Mouse (Mus musculus) heart, postnatal 25 days (tissue): ENCODE measurements around the gene Cdk5rap2. TPM values are rescaled to one million over a fixed set of nuclear protein-coding genes. Genes with fewer than 3 reads are reported as not detected.
A peak's percentile ranks its signal among the peaks of the same experiment; 100 is the strongest.

Experiments used
- DNase-seq: peaks from one replicate; pipeline ENCODE4 v3.0.0; 2022; ENCODE audit warnings: low spot score
- intact Hi-C: fragments of 180-260 bp; cut with DNase I; formaldehyde crosslinking; loops from one replicate; pipeline ENCODE4 v1.15.1; 2025
- total RNA-seq, 2 experiments: library from RNA; stranded (reverse); gene quantifications; 2 replicates each; pipeline ENCODE4 v1.2.3; 2021

Gene Cdk5rap2
- total RNA-seq: 1 to 10 TPM; 3.7 to 5.3 TPM

DNA sequence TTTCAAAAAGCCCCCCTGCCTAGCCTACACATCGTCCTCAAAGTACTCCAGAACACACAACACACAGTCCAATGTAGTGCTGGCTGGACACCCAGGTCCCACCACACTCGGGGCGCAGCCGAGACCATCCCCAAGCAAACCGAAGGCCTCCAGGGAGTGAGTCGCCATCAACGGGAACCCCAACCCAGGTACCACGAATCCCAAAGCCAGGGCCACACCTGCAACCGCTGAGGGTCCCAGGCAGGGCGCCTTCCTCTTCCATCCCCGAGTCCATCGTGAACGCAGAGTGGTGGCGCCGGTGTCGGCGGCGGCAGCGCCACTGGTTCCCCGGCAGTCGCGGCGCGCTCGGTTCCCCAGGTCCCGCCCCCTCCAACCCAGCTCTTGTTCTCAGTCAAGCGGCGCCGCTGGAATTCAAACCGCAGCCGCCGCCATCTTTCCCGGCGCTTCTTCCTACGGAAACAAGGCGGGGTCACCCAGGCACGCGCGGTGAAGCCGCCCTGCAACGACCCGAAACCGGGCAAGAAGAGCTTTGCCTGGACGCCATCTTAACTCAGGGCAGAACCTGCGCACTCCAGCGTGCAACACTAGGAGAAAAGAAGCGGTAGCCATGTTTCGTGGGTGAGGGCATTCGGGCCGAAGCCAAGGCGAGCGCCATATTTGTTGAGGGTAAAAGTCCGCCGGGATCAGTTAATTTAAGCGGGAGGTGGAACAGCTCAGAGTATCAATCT, at the start of gene Cdk5rap2:
Cdk5rap2 (minus strand) TSS at position 450 of the 728 bp plus-strand sequence.
- intact Hi-C loops: loop anchor here (5.0 kb wide), 1 partner anchor 127 kb away; no protein-coding TSS in a partner anchor
- DNase-seq: peak; percentile 94

DNA sequence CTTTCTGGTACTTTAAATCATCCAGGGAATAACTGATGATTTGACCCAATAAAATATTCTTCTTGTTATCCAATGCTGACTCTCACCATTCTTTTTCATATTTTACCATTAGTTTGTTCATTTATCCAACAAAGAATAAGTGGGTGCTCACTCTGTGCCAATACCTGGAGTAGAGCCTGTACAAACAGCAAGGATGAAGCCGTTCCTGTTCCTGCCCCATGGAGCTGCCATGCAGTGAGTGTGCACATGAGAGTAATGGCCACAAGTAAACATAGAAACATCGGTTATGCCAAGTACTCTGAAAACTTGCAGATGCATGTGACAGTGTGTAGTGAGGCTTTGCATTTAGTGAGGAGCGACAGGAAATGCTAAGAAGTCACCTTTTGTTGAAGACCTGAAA, 41.9 kb upstream of the Cdk5rap2 start:
- intact Hi-C loops: loop anchor here (1.0 to 2.0 kb wide), 2 partner anchors 83 to 127 kb away; partner anchors contain the start of gene Megf9
- DNase-seq: no peak

DNA sequence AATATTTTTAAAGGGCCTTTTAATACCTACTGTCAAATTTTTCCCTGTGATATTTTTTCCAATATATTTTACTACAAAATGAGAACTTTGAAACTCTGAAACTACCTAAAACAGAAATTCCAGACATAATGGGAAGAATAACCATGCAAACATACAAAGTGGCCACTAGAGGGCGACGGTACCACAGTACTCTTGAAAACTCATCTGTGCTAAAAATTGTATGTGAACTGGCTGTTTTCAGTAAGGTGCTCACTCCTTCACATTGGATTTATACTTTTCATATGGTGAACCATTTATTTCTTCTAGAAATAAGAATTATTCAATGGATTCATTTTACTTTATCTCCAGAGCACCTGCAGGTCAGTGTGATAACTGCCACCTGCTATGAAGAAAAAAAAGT, 41.5 kb upstream of the Cdk5rap2 start:
- intact Hi-C loops: loop anchor here (1.0 to 2.0 kb wide), 3 partner anchors 83 to 151 kb away; partner anchors contain the start of gene Megf9
- DNase-seq: no peak

DNA sequence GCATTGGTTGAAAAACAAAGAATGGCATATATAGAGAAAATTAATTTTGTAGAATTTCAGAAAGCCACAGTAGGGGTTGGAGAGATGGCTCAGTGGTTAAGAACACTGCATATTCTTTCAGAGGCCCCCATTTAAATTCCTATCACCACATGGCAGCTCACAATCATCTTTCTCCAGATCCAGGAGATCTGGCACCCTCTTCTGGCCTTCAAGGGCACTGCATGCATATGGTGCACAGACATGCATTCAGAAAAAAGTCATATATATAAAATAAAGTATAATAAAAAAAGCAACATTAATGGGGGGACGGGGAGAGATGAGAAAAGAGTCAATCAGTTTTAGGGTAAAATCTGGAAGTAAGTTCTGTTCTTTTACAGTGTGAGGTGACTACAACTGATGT, 39.4 kb upstream of the Cdk5rap2 start:
- no peak for DNase-seq
- intact Hi-C loops: no loop called here

DNA sequence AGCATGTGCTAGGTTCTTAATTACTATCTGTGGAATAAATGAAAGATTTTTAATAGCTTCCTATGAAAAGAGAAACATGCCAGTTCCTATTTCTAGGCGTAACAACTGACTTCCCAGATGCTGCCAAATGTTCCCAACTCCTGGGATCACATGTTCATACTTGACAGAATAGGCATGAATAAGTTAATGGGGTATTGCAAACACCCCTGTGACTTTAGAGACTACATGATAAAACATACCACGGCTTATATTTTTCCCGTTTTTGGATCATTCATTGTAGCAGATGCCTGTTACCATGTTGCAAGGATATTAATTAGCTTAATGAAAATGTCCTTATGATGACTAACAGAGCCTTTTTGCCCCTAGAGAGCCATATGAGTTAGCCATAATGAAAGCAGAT, 36.5 kb upstream of the Cdk5rap2 start:
- no peak for DNase-seq
- intact Hi-C loops: no loop called here

DNA sequence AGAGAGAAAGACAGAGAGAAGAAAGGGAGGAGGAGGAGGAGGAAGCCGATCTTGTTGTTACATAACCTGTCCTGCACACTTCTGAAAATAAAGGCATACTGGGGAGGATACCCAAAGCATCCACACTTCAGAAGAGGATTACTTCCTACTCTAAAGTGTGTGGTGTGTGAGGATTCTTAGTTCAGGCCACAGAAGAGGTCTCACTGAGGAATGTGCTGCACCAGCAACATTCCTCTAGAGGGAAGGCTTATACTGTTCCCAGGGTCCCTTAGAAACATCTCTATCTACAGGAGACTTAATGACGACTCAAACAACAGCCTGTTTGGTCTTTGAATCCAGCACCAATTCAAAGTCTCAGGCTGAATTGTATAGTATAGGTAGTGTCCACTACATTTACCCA, 10.0 kb upstream of the Cdk5rap2 start:
- DNase-seq: no peak
- intact Hi-C loops: no loop called here

DNA sequence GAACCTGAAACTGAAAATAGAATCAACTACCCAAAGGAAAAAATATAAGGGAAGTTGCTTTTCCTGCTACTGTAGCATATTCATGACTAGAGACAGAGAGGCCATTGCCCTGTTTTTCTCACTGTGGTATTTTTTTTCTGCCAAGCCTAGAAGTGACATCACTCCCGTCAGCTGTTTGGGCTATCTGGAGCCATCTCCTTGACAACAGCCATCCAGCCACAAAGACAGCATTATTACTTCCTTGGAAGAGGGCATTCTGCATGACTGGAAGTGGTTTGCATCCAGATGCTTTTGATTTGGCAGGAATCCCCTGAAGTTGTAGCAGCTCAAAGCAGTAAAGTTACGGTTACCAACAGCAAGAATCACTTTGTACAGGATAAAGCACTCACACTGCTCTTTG, 1.9 kb upstream of the Cdk5rap2 start:
- DNase-seq: no peak
- intact Hi-C loops: loop anchor here (5.0 kb wide), 1 partner anchor 125 kb away; no protein-coding TSS in a partner anchor

DNA sequence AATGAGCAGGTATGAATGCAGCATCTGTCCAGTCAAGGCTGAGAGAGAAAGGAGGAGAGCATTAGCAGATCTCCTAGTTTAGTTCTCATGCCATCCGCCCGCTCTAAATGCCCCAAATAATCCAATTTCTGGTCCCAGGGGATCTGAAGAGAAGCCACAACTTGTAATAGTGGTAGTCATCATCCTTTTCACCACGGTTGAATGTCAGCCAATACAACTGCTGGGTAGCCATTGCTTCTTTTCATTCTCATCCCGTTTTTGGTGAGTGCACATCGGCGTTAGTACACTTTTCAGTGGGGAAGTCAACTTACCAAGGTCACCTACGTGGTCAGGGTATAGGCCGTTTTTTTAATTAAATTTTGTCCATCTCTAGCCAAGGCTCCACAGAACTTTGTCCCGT, 787 bp downstream of the Cdk5rap2 start:
- intact Hi-C loops: no loop called here
- DNase-seq: no peak

DNA sequence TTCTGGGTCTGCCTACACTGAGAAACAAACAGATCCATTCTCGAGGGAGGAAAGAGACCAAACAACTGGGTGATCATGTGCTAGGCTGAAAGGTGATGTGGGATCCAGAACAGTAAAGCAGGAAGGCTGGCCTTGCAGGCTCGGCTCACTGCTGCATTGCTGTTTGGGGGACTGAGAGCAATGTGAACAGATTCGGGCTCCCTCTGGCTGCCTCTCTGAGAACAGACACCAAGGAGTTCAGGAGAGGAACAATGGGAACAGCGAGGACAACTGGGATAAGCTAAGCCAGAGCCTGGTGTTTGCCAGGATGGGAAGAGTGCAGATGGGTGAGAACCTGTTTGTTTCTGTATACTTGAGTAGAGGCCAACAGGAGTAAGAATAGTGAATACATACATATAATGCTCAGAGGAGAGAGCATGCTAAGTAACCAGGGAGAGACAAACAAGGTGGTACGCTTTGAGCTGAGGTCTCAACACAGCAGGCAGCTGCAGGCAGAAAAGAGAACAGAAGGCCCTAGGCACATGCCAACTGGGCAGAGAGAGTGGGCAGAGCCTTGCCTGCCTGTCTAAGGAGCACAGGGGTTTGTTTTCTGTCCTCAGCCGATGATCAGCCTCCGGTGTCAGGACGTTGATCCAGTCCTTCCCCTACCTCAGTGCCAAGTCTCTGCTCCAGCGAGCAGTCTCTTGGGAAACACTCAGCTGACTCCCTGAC, 8.0 kb downstream of the Cdk5rap2 start:
- intact Hi-C loops: no loop called here
- no peak for DNase-seq

DNA sequence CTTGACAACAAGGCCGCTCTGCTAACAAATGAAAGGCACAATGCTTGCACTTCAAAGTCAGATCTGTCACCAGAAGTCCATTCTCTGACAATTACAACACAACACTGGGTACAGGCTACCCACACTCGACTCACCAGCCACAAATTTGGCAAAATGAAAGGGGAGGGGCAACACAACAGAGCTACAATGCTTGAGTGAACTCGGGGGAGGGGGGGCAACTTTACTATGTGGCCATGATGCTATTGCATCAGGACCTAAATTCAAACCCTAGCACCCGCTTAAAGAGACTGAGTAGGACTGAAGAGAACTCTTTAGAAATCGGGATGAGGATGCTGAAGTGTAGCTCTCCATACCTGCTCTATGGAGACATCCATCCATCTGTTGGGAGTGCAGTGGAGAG, 10.8 kb downstream of the Cdk5rap2 start:
- DNase-seq: no peak
- intact Hi-C loops: no loop called here

DNA sequence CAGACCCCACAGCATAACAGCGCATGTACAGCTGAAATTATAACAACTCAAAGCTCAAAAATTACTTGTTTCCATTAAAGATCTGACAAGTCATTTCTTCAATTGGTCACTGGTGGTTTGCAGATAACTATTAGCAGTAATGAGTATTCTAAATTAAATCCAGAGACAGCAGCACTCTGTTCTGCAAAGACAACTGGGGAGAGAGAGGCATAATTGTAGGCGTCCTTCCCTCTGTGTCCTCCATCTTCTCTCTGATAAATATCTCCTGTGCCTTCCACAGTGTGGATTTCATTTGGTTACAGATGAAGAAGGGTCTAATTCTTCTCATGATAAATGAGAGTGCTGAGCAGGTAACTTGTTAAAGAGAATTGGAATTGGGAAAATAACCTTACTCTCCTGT, 11.2 kb downstream of the Cdk5rap2 start:
- no peak for DNase-seq
- intact Hi-C loops: no loop called here

DNA sequence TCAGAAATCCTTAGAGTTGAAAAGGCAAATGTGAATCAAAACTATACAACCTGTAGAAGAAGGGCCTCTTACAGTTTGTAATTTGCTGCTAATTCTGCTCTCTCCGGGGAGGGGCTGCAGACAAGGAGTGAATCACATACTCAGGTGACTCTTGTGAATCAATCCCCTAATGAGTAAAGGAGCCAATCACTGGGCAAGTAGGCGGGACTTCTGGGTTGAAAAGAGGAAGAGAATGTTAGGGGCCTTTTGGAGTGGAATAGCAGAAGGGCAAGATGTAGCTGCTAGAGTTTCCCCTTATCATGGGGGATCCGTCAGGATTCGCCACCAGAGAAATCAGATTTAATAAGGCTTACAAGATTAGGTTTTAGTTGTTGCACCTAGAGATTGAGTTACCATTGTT, 12.2 kb downstream of the Cdk5rap2 start:
- intact Hi-C loops: no loop called here
- DNase-seq: no peak

DNA sequence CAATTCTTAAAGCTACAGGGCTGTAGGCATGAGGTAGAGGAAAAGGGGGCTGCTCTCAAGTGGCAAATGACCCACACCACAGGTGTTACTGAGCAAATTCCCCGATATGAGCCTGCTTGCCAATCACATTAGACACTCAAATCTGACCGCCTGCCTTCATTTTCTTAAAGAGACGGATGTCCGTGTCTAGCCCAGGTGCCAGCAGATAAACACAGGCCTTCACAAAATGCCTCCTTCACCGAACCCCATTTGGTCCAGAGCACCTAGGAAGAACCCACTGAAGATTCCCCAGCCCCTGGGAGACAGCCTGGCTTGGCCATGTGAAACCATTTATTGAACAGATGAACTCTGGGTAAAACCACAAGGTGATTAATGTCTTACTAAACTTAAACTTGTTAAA, 13.5 kb downstream of the Cdk5rap2 start:
- no peak for DNase-seq
- intact Hi-C loops: no loop called here

DNA sequence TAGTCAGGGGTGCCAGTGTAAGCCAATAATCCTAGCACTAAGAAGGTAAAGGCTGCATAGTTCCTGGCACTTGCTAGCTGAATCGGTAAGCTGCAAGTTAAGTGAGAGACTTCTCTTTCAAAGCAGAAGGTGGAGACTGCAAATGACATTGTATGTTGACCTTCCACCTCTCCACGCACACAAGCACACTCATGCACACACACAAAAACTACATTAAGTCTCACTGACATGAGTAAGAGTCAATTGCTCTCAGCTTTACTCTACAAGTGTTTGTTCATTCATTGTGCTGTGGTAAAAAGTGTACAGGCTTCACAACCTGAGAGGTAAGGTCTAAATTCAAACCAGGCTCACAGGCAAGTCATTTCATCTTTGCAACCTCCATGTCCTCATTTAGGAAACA, 15.5 kb downstream of the Cdk5rap2 start:
- intact Hi-C loops: no loop called here
- no peak for DNase-seq

DNA sequence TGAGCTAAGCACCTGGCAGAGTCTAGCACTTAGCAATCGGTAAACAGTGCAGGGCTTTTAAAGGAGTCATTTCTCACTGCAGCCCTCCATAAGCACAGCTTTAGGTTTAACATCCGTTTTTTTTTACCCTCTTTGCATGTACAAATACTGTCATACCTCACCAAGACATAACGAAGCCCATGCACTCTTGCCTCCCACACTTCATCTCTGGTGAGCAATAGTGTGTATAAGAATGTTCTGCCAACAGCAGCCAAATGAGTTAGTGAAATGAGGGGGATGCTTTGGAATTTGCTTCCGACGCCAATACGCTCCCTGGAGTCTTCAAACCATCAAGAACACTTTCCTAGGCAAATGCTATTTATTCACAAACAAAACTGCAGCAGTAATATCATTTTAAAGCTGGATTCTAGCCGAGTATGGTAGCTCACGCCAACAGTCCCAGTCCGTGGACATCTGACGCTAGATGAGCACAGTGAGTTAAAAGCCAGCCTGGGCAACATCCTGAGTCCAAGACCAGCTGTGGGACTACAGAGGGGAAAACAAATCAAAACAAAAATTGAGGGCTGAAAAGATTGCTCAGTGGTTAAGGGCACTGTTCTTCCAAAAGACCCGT, 18.4 kb downstream of the Cdk5rap2 start:
- DNase-seq: no peak
- intact Hi-C loops: no loop called here

DNA sequence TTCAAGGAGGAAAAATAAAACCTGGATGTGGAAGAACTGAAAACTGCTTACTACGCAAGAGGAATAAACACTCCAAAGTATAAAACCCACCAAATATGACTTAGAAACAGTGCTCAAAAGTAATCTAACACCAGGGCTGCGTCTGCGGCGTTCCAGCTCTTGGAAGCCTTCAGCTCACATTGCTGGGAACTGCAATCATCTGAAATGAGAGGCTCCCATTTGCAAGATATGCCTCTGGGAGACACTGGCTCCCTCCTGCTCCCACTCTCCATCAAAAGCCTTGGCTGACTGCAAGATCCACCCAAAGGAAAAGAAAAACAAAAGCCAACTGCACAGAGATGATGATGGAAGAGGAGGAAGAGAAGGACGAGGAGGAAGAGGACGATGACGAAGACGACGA, 19.2 kb downstream of the Cdk5rap2 start:
- intact Hi-C loops: no loop called here
- peak; percentile 30 for DNase-seq

DNA sequence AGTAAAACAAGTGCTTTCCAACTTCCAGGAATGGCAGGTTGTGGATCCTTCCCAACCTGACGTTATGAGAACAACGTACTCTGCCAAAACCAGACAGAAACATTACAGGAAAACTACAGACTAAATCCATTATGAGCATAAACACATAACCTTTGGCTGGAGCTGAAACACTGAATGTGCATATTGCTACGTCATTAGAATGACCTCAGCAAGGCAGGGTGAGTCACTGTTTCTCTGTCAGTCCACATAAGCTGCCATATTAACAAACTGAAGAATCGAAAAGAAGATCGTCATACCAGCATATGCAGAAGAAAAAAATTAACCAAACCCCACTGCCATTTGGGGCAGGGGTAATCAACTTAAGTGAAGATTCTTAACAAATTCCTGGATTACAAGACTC, 24.0 kb downstream of the Cdk5rap2 start:
- intact Hi-C loops: no loop called here
- DNase-seq: no peak

DNA sequence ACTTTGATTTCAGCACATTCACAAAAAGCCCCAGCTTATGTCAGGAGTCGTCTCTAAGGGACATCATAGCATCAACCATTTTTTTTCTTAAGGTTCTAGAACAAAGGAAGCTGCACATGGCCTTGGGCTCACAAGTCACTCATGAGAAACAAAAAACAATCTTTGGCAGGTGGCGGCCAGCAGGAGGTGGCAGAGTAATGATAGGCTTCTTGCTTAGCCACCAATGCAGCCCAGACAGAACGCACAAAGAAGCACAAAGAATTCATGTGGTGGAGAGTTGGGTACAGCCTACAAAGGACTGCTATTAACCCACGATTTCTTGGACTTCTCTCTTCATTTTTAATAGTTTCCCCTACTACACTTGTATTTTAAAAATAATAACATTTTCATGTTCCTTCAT, 32.9 kb downstream of the Cdk5rap2 start:
- DNase-seq: no peak
- intact Hi-C loops: no loop called here

DNA sequence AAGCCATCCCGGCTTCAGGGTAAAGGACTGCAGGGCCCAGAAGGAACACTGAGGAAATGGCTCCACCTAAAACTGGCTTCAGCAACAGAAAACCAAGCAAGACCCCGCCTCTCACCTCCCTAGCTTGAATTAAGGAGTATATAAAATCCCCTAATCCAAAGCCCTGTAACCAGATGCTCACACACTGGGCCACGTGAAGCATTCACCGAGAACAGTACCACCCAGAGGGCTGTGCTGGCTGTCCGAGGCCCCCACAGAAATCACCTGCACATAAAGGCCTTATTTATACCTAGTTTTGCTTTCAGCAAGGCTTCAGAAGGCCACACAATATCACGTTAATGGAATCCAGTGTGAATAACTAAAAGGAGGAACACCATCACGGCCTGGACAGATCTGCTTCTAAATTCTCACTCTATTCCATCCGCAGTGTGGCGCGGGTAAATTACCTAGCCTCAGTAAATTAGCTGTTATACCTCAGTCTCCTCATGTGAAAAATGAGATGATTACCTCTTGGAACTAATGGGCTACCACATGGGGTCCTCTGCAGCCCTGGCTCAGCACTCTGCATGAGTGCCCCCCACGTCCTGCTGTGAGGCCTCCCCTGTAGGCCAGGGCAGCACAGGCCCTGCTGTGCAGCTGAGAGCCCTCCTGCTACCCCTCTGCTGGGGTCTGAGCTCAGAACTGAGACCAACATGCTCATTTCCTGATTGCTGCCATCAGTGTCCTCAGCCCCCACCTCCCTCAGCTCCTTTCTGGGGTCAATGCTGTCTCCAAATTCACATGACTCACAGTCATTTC, 45.0 kb downstream of the Cdk5rap2 start:
- DNase-seq: no peak
- intact Hi-C loops: no loop called here

DNA sequence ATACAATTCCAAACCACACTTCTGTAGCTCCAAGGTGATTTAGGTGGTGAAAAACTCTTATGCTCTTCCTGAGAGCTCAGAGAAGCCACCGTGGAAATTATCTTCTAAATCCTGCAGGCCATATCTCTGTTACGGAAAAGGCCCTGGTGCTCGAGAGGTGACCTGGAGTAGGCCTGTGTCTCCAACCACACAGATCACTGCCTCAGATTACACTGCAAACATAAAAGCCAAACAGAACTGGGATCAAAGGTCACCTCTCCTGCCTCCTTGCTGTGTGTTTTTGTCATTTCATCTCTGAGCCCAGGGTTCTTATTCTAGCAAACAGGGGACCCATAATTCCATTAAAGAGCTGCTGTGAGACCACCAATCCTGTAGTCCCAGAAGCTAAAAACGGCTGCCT, 48.9 kb downstream of the Cdk5rap2 start:
- intact Hi-C loops: no loop called here
- DNase-seq: no peak
